In genomic region chr11:117798160-117798541, GRCm38 (mm10) we compare ENCODE assay signal across 12 mouse cellular contexts. TPM values are rescaled to one million over a fixed set of nuclear protein-coding genes. Genes with fewer than 3 reads are reported as not detected.
DNase-seq lines count a peak whose midpoint lies in the region; ATAC-seq lines count a peak whose summit lies in the region.
"Had no signal": no experiment of that assay in that cellular context is flagged by ENCODE, and none has a peak within 500 bp of the region (broad histone marks: within the 10 kb centered on the region; RNA-seq: fewer than 3 reads in every experiment).

No protein-coding gene starts in this region.

- H3K27me3 ChIP-seq in heart, embryonic 12.5 days (replicated peaks): peaks cover 12% of the 10 kb centered on the region
- no peaks in the 10 kb centered on the region for H3K27me3 ChIP-seq in embryonic facial prominence, embryonic 13.5 days
- H3K27me3 ChIP-seq: lung, embryonic 15.5 days had no signal

- ATAC-seq in heart, embryonic 12.5 days (ENCODE audit: insufficient number of reproducible peaks, low FRiP score): peak; percentile 52; the same call in 1 of the 2 replicates
- 0 out of 2 replicates have a peak, but pooled peaks have one; percentile 23 for ATAC-seq in embryonic facial prominence, embryonic 13.5 days (ENCODE audit: insufficient number of reproducible peaks, insufficient read depth, low FRiP score, low TSS enrichment, low read depth)
- peak; percentile 28; the same call in 1 of the 2 replicates for ATAC-seq in megakaryocyte, adult 5-6 weeks (ENCODE audit: poor library complexity, severe bottlenecking)

- H3K4me1 ChIP-seq in heart, embryonic 12.5 days (replicated peaks): peaks cover 22% of the 10 kb centered on the region
- peaks cover 9% of the 10 kb centered on the region for H3K4me1 ChIP-seq in embryonic facial prominence, embryonic 13.5 days
- H3K4me1 ChIP-seq: neural tube, embryonic 15.5 days had no signal

- peak overlapping the region; percentile 28; the same call in 1 of the 2 replicates for H3K9ac ChIP-seq in heart, embryonic 12.5 days
- 0 out of 2 replicates have a peak overlapping the region, but pooled peaks have one; percentile 37 for H3K9ac ChIP-seq in embryonic facial prominence, embryonic 13.5 days
- H3K9ac ChIP-seq: lung, embryonic 15.5 days; neural tube, embryonic 15.5 days had no signal

- intact Hi-C loops in heart, postnatal 25 days (cut with DNase I): no loop called here

- DNase-seq in heart, postnatal 25 days (ENCODE audit: low spot score): no peak
- DNase-seq in 416B (ENCODE audit: low read depth): peak; percentile 75
- DNase-seq in cerebellum, adult 8-10 months: no peak
- no peak for DNase-seq in layer of hippocampus, adult 9-11 months
- no peak for DNase-seq in kidney, postnatal 10 days
- DNase-seq: cerebellum, adult 9-10 months had no signal

- no peak overlapping the region for H3K27ac ChIP-seq in heart, embryonic 12.5 days (ENCODE audit: poor library complexity, severe bottlenecking)
- no peak overlapping the region for H3K27ac ChIP-seq in embryonic facial prominence, embryonic 13.5 days
- H3K27ac ChIP-seq: layer of hippocampus, adult 2 months; lung, embryonic 15.5 days; neural tube, embryonic 15.5 days had no signal

- peak overlapping the region; percentile 30 for H3K4me2 ChIP-seq in heart, embryonic 12.5 days
- no peak overlapping the region for H3K4me2 ChIP-seq in embryonic facial prominence, embryonic 13.5 days
- H3K4me2 ChIP-seq: lung, embryonic 15.5 days; neural tube, embryonic 15.5 days had no signal

- 13% methylated on average over 2 of the region's 2 CpGs for WGBS in heart, embryonic 12.5 days
- 44% methylated on average over 2 of the region's 2 CpGs for WGBS in embryonic facial prominence, embryonic 13.5 days

- peak overlapping the region; percentile 4; the same call in 1 of the 2 replicates for H3K4me3 ChIP-seq in heart, embryonic 12.5 days
- H3K4me3 ChIP-seq in embryonic facial prominence, embryonic 13.5 days: no peak overlapping the region
- H3K4me3 ChIP-seq: layer of hippocampus, adult 2 months; lung, embryonic 15.5 days; neural tube, embryonic 15.5 days had no signal

- H3K9me3 ChIP-seq in heart, embryonic 12.5 days (replicated peaks): no peaks in the 10 kb centered on the region
- H3K9me3 ChIP-seq in embryonic facial prominence, embryonic 13.5 days: peaks cover 5% of the 10 kb centered on the region; the same call in 1 of the 2 replicates
- H3K9me3 ChIP-seq: lung, embryonic 15.5 days; neural tube, embryonic 15.5 days had no signal

- no peaks in the 10 kb centered on the region for H3K36me3 ChIP-seq in heart, embryonic 12.5 days
- H3K36me3 ChIP-seq in embryonic facial prominence, embryonic 13.5 days: no peaks in the 10 kb centered on the region
- H3K36me3 ChIP-seq: lung, embryonic 15.5 days; neural tube, embryonic 15.5 days had no signal

RNA-seq across cellular contexts. Expression of gene 6030468B19Rik, which starts 0.7 kb away (rescaled TPM):
- 0.71 and 1.7 TPM in 2 replicates for polyA plus RNA-seq in heart, embryonic 12.5 days (2016; fragmentation: Nextera tagmentation; extraction: Ambion mirVana)
- not detected for total RNA-seq in heart, postnatal 25 days (2021)
- 0.50 TPM in 1 of 2 replicates, not detected in the other for polyA plus RNA-seq in embryonic facial prominence, embryonic 13.5 days (2015; fragmentation: Nextera tagmentation; extraction: Ambion mirVana)
- 0.60 TPM in 1 of 2 replicates, not detected in the other for total RNA-seq in megakaryocyte, adult 5-6 weeks (2015)
- 0.53 TPM in 1 of 2 replicates, not detected in the other for total RNA-seq in megakaryocyte, adult 5-6 weeks (2017)
- polyA plus RNA-seq: neural tube, embryonic 15.5 days had no signal

RNA-seq across cellular contexts. Expression of gene Gm20708, which starts 11.3 kb away (rescaled TPM):
- 0.78 and 0.82 TPM in 2 replicates for polyA plus RNA-seq in heart, embryonic 12.5 days (2016; fragmentation: Nextera tagmentation; extraction: Ambion mirVana)
- total RNA-seq in heart, postnatal 25 days (2021): 1 to 10 TPM in 1 of 2 experiments, under 1 TPM in 1; 0.36 to 1.2 TPM
- polyA plus RNA-seq in embryonic facial prominence, embryonic 13.5 days (2015; fragmentation: Nextera tagmentation; extraction: Ambion mirVana): 0.66 and 0.99 TPM in 2 replicates
- 1.1 and 2.2 TPM in 2 replicates for total RNA-seq in megakaryocyte, adult 5-6 weeks (2015)
- 1.1 TPM in 1 of 2 replicates, not detected in the other for total RNA-seq in megakaryocyte, adult 5-6 weeks (2017)

RNA-seq across cellular contexts. Expression of gene Syngr2, which starts 11.3 kb away (rescaled TPM):
- 68.9 and 69.3 TPM in 2 replicates for polyA plus RNA-seq in heart, embryonic 12.5 days (2016; fragmentation: Nextera tagmentation; extraction: Ambion mirVana)
- 100 to 1,000 TPM; 109 to 113 TPM for total RNA-seq in heart, postnatal 25 days (2021)
- 41.4 and 43.4 TPM in 2 replicates for polyA plus RNA-seq in embryonic facial prominence, embryonic 13.5 days (2015; fragmentation: Nextera tagmentation; extraction: Ambion mirVana)
- total RNA-seq in megakaryocyte, adult 5-6 weeks (2015): 225 and 241 TPM in 2 replicates
- total RNA-seq in megakaryocyte, adult 5-6 weeks (2017): 163 and 176 TPM in 2 replicates

RNA-seq across cellular contexts. Expression of gene Tmc6, which starts 16.2 kb away (rescaled TPM):
- 23.8 and 26.5 TPM in 2 replicates for polyA plus RNA-seq in heart, embryonic 12.5 days (2016; fragmentation: Nextera tagmentation; extraction: Ambion mirVana)
- total RNA-seq in heart, postnatal 25 days (2021): 10 to 100 TPM; 14.4 to 18.8 TPM
- 19.0 and 20.4 TPM in 2 replicates for polyA plus RNA-seq in embryonic facial prominence, embryonic 13.5 days (2015; fragmentation: Nextera tagmentation; extraction: Ambion mirVana)
- total RNA-seq in megakaryocyte, adult 5-6 weeks (2015): 74.3 and 79.6 TPM in 2 replicates
- total RNA-seq in megakaryocyte, adult 5-6 weeks (2017): 17.4 and 18.5 TPM in 2 replicates

RNA-seq across cellular contexts. Expression of gene Tmc8, which starts 16.3 kb away (rescaled TPM):
- polyA plus RNA-seq in heart, embryonic 12.5 days (2016; fragmentation: Nextera tagmentation; extraction: Ambion mirVana): 4.0 and 4.1 TPM in 2 replicates
- 1 to 10 TPM; 2.9 to 3.4 TPM for total RNA-seq in heart, postnatal 25 days (2021)
- 0.74 and 1.3 TPM in 2 replicates for polyA plus RNA-seq in embryonic facial prominence, embryonic 13.5 days (2015; fragmentation: Nextera tagmentation; extraction: Ambion mirVana)
- 8.6 and 11.7 TPM in 2 replicates for total RNA-seq in megakaryocyte, adult 5-6 weeks (2015)
- total RNA-seq in megakaryocyte, adult 5-6 weeks (2017): 4.3 and 7.4 TPM in 2 replicates
